Mouse (Mus musculus) layer of hippocampus, adult 2 months (tissue): ENCODE measurements at regions not wholly inside any gene's neighbourhood (a gene's known extent, or its start where the extent isn't known, plus 50 kb on each side); places are given as distances from the start of the nearest gene placed in this dataset.
A peak's percentile ranks its signal among the peaks of the same experiment; 100 is the strongest.

Experiments used
- DNase-seq, 2 experiments: peaks; one replicate each; pipeline ENCODE4 v3.0.0; 2022; ENCODE audit warnings: low spot score in 2 of 2
- H3K27ac ChIP-seq: fragments of 200-600 bp; 2 replicates; pipeline ENCODE4 v1.8.1; 2022
- H3K4me3 ChIP-seq: fragments of 200-600 bp; 2 replicates; pipeline ENCODE4 v1.8.1; 2022; ENCODE audit warnings: mild to moderate bottlenecking
- CTCF ChIP-seq: fragments of 200-600 bp; conservative IDR thresholded peaks from 2 replicates; pipeline ENCODE4 v1.8.1; 2022; ENCODE audit warnings: antibody characterized with exemption, mild to moderate bottlenecking, moderate library complexity

DNA sequence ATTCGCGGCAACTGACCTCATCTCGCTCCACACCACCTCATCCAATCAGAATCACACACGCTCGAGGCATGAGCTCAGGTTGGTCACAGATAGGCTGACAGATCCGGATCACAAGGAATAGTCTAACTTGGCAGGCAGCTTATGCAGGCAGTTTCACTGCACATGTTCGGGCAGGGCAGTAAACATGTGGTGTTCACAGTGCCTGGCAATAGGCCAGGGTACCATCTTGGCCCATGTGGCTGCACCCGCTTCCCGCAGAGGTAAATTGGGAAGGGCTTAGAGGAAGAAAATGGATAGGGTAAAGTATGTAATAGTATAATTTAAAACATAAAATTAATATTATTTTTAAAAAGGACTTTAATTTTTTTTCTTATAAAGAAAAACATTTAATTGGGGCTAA is 372.4 kb downstream of the Pabpc4l start:
- no peak overlapping the region for H3K4me3 ChIP-seq
- TF ChIP-seq CTCF: no peak
- no peak for DNase-seq
- H3K27ac ChIP-seq: no peak overlapping the region

DNA sequence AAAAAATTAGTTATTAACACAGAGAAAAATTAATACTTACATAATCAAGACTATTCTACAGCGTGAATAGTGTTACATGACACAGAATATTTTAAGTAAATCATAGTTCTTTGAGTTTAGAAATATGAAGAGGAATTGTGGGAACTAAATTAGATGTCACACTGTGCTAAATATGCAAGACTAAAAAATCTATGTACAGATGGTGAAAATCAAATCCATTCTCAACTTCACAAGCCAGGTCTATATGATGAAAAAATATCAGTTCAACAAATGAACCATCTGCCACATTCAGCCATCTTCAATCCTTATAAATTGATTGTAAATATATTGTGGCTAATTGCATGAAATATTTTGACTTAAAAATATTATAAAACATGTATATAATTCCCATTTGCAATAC is 393.2 kb downstream of the Pabpc4l start:
- no peak overlapping the region for H3K4me3 ChIP-seq
- DNase-seq: no peak
- no peak overlapping the region for H3K27ac ChIP-seq
- no peak for TF ChIP-seq CTCF

DNA sequence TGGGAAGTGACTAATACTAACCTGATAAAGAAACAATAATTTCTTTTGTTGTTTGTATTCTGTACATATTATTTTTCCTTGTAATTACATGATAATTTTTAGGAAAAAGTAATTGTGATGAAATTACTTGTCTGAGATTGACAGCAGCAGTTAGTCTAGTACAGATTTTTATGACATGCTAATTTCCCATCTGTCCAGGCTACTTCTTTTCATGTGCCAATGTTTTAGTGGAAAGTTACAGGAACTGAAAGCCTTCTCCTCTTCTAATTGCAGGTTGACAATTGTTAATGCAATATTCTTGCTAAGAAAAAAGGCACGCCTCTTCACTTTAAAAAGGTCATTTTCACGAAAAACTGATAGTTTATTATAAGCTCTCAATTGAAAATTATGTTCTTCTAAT is 414.0 kb downstream of the Pabpc4l start:
- H3K27ac ChIP-seq: peak overlapping the region; percentile 63; the same call in 1 of the 2 replicates
- DNase-seq: peak; percentile 13 to 39
- H3K4me3 ChIP-seq: no peak overlapping the region
- no peak for TF ChIP-seq CTCF
